In the genomic region with DNA sequence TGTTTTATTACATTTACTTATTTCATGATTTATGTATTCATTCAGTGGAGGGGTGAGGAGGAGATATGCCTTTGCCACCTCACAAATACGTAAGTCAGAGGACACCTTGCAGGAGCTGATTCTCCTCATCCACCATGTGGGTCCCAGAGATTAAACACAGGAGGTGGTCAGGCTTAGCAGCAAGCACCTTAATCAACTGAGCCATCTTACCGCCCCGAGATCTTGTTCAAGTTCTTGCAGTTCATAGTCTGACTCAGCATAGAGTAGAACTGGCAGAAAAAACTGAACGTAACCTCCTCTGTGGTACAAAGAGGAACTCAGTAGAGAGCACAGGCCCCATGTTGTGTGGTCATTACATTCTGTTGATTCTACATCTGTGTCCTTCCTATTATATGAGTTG, we compare ENCODE assay signal across 20 mouse cellular contexts. TPM values are rescaled to one million over a fixed set of nuclear protein-coding genes. Genes with fewer than 3 reads are reported as not detected.
"Had no signal": no experiment of that assay in that cellular context is flagged by ENCODE, and none has a peak within 500 bp of the region (broad histone marks: within the 10 kb centered on the region; RNA-seq: fewer than 3 reads in every experiment).

No protein-coding gene starts in this region.

- H3K36me3 ChIP-seq: midbrain, embryonic 10.5 days; midbrain, embryonic 12.5 days; neural tube, embryonic 13.5 days; neural tube, embryonic 15.5 days had no signal

- ATAC-seq: midbrain, embryonic 16.5 days had no signal

- H3K4me1 ChIP-seq: midbrain, embryonic 10.5 days; midbrain, embryonic 12.5 days; neural tube, embryonic 13.5 days had no signal

- H3K4me2 ChIP-seq: lung, embryonic 14.5 days; midbrain, embryonic 12.5 days; neural tube, embryonic 13.5 days; neural tube, embryonic 15.5 days had no signal

- H3K9ac ChIP-seq: lung, embryonic 14.5 days; midbrain, embryonic 12.5 days; neural tube, embryonic 13.5 days; neural tube, embryonic 15.5 days had no signal

- DNase-seq: lung, embryonic 14.5 days; lung, postnatal 10 days; lung, postnatal 4 days; midbrain, embryonic 14.5 days; retina, postnatal 1 day; right cerebral cortex, adult 18-20 months; right cerebral cortex, postnatal 25 days; right cerebral cortex, postnatal 4 days; spleen, adult 18-20 months; thymus, adult 18-20 months; thymus, postnatal 14 days; thymus, postnatal 36 days had no signal

- H3K9me3 ChIP-seq: midbrain, embryonic 10.5 days; midbrain, embryonic 12.5 days; neural tube, embryonic 13.5 days; neural tube, embryonic 15.5 days had no signal

- H3K4me3 ChIP-seq: midbrain, embryonic 10.5 days; midbrain, embryonic 12.5 days; myocyte; neural tube, embryonic 13.5 days; neural tube, embryonic 15.5 days had no signal

- H3K27ac ChIP-seq: midbrain, embryonic 10.5 days; midbrain, embryonic 12.5 days; neural tube, embryonic 13.5 days; neural tube, embryonic 15.5 days had no signal

RNA-seq across cellular contexts. Expression of gene Cacna2d3, which starts 8.6 kb away (rescaled TPM):
- total RNA-seq: megakaryocyte, adult 5-6 weeks; megakaryocyte-erythroid progenitor cell, adult 5-6 weeks had no signal
